10 mouse cellular contexts compared by ENCODE assay signal in genomic region chr9:65120935-65121334, GRCm38 (mm10). TPM values are rescaled to one million over a fixed set of nuclear protein-coding genes. Genes with fewer than 3 reads are reported as not detected.
DNase-seq lines count a peak whose midpoint lies in the region; ATAC-seq and TF ChIP-seq lines count a peak whose summit lies in the region.
"Had no signal": no experiment of that assay in that cellular context is flagged by ENCODE, and none has a peak within 500 bp of the region (broad histone marks: within the 10 kb centered on the region; RNA-seq: fewer than 3 reads in every experiment).

No protein-coding gene starts in this region.

- no peak overlapping the region for H3K4me3 ChIP-seq in CH12.LX (replicated peaks in 1 of 3; ENCODE audit: low read depth in 2 of 3, low read length in 2 of 3, poor library complexity in 1 of 3)
- H3K4me3 ChIP-seq in embryonic facial prominence, embryonic 11.5 days (ENCODE audit: low read depth, low read length) = no peak overlapping the region
- H3K4me3 ChIP-seq: erythroblast, embryonic 14.5 days had no signal

- no peaks in the 10 kb centered on the region for H3K9me3 ChIP-seq in CH12.LX (replicated peaks; ENCODE audit: low read length)
- no peaks in the 10 kb centered on the region for H3K9me3 ChIP-seq in embryonic facial prominence, embryonic 11.5 days (replicated peaks; ENCODE audit: control insufficient read depth, low read length)

- DNase-seq in CH12.LX (ENCODE audit: extremely low read depth) = peak; percentile 79
- DNase-seq in adrenal gland, adult 8-10 months = peak; percentile 63
- DNase-seq in embryonic facial prominence, embryonic 11.5 days (ENCODE audit: low spot score) = peak; percentile 88
- DNase-seq in heart, postnatal 14 days = peak; percentile 74 to 85
- DNase-seq in layer of hippocampus, adult 11-12 months (ENCODE audit: low spot score) = peak; percentile 83
- peak; percentile 26 to 54 for DNase-seq in lung, adult 18-20 months
- peak; percentile 67 for DNase-seq in ovary, postnatal 36 days (ENCODE audit: low spot score)
- peak; percentile 26 to 32 for DNase-seq in thymus, postnatal 36 days

- WGBS in embryonic facial prominence, embryonic 11.5 days = 4% methylated on average over 3 of the region's 3 CpGs

- H3K9ac ChIP-seq in CH12.LX (ENCODE audit: insufficient read depth, low read depth) = no peak overlapping the region
- H3K9ac ChIP-seq in embryonic facial prominence, embryonic 11.5 days (replicated peaks; ENCODE audit: low read length) = no peak overlapping the region

- no peak for ATAC-seq in embryonic facial prominence, embryonic 11.5 days (replicated peaks; ENCODE audit: insufficient number of reproducible peaks, low FRiP score, low TSS enrichment, low read depth)

- peak; percentile 50 to 92 for TF ChIP-seq CTCF in CH12.LX (conservative IDR thresholded peaks at IDR 0.05 in 1 of 2, IDR thresholded peaks at IDR 0.05 in 1 of 2; ENCODE audit: low read depth in 2 of 2, low read length in 2 of 2)

- no peaks in the 10 kb centered on the region for H3K4me1 ChIP-seq in CH12.LX (ENCODE audit: control insufficient read depth in 1 of 2, insufficient read depth in 2 of 2)
- no peaks in the 10 kb centered on the region for H3K4me1 ChIP-seq in embryonic facial prominence, embryonic 11.5 days (ENCODE audit: control insufficient read depth, insufficient read depth, low read length)

- in situ Hi-C loops in CH12.LX (cut with MboI; ENCODE audit: low pct_ligation_motif_present, low pct_unique_long_range_greater_than_20kb, low sequenced_read_pairs) = no loop called here

- no peak for TF ChIP-seq POLR2A in CH12.LX (IDR thresholded peaks at IDR 0.05; ENCODE audit: low read depth, low read length)

- peaks cover 9% of the 10 kb centered on the region for H3K27me3 ChIP-seq in CH12.LX (replicated peaks)
- no peaks in the 10 kb centered on the region for H3K27me3 ChIP-seq in embryonic facial prominence, embryonic 11.5 days (ENCODE audit: control insufficient read depth, insufficient read depth, low read length)

- H3K36me3 ChIP-seq in CH12.LX (replicated peaks in 1 of 2; ENCODE audit: control insufficient read depth in 1 of 2, insufficient read depth in 1 of 2, low read length in 1 of 2) = no peaks in the 10 kb centered on the region
- H3K36me3 ChIP-seq in embryonic facial prominence, embryonic 11.5 days (replicated peaks; ENCODE audit: control insufficient read depth, insufficient read depth, low read depth, low read length) = no peaks in the 10 kb centered on the region

- dilution Hi-C loops in CH12.LX (cut with MboI; ENCODE audit: extremely low pct_ligation_motif_present, extremely low pct_unique_long_range_greater_than_20kb, low sequenced_read_pairs) = no loop called here

- intact Hi-C loops in heart, postnatal 14 days (cut with DNase I) = loop anchor here (5.0 kb wide), 2 partner anchors 39 to 109 kb away; no protein-coding TSS in a partner anchor

- no peak overlapping the region for H3K4me2 ChIP-seq in CH12.LX (ENCODE audit: insufficient read depth, low read depth, poor library complexity, severe bottlenecking)
- H3K4me2 ChIP-seq in embryonic facial prominence, embryonic 11.5 days (ENCODE audit: low read depth, low read length) = no peak overlapping the region

- peak; percentile 91 for TF ChIP-seq RAD21 in CH12.LX (IDR thresholded peaks at IDR 0.05; ENCODE audit: low read depth, low read length)

- H3K27ac ChIP-seq in CH12.LX (ENCODE audit: insufficient read depth, low read depth) = no peak overlapping the region
- no peak overlapping the region for H3K27ac ChIP-seq in embryonic facial prominence, embryonic 11.5 days (replicated peaks; ENCODE audit: low read depth, low read length)

- TF ChIP-seq EP300 in CH12.LX (IDR thresholded peaks at IDR 0.05; ENCODE audit: low read length) = no peak

- no peaks in the 10 kb centered on the region for H3K79me2 ChIP-seq in CH12.LX (replicated peaks; ENCODE audit: control insufficient read depth, extremely low read depth, insufficient read depth, poor library complexity, severe bottlenecking)

TF ChIP-seq in CH12.LX, 34 proteins besides CTCF, POLR2A, EP300 and RAD21:
- TF ChIP-seq MYC (IDR thresholded peaks at IDR 0.05; ENCODE audit: low read depth, low read length) (peak; percentile 25; the same call in 1 of the 2 replicates), ZMIZ1 (IDR thresholded peaks at IDR 0.05; ENCODE audit: low read depth, low read length) (no peak), SMC3 (IDR thresholded peaks at IDR 0.05; ENCODE audit: low read depth, low read length) (peak; percentile 82), GABPA (IDR thresholded peaks at IDR 0.05; ENCODE audit: insufficient replicate concordance, low read depth, low read length) (no peak), ZC3H11A (IDR thresholded peaks at IDR 0.05; ENCODE audit: low read depth, low read length) (peak; percentile 16; the same call in 1 of the 2 replicates)

RNA-seq across cellular contexts. Expression of gene Igdcc4, which starts 19.6 kb away (rescaled TPM):
- total RNA-seq in CH12.LX (2012; rRNA removed) (0.04 and 0.13 TPM in 2 replicates), CH12.LX (2014; rRNA removed) (not detected in 2 replicates)
- 0.11 and 0.23 TPM in 2 replicates for polyA plus RNA-seq in CH12.LX (2012; ENCODE audit: insufficient read length, low read depth)
- 10 to 100 TPM; 28.6 to 67.1 (median 44.5) TPM for total RNA-seq in adrenal gland, adult 8-10 months (2022)
- polyA plus RNA-seq in embryonic facial prominence, embryonic 11.5 days (2014; fragmentation: Nextera tagmentation; extraction: Ambion mirVana) = 11.8 and 12.4 TPM in 2 replicates
- 10 to 100 TPM in 1 of 2 experiments, 1 to 10 TPM in 1; 8.6 to 10.5 TPM for total RNA-seq in heart, postnatal 14 days (2021)
- total RNA-seq: neutrophil, adult 5-6 weeks had no signal
- polyA plus RNA-seq: erythroblast, embryonic 14.5 days had no signal

RNA-seq across cellular contexts. Expression of gene Igdcc3, which starts 20.1 kb away (rescaled TPM):
- total RNA-seq in CH12.LX (2012; rRNA removed) (0.21 TPM in 1 of 2 replicates, not detected in the other), CH12.LX (2014; rRNA removed) (not detected in 2 replicates)
- 0.20 and 0.26 TPM in 2 replicates for polyA plus RNA-seq in CH12.LX (2012; ENCODE audit: insufficient read length, low read depth)
- 1 to 10 TPM in 3 of 4 experiments, under 1 TPM in 1; 0.84 to 4.0 (median 2.4) TPM for total RNA-seq in adrenal gland, adult 8-10 months (2022)
- 17.0 and 18.7 TPM in 2 replicates for polyA plus RNA-seq in embryonic facial prominence, embryonic 11.5 days (2014; fragmentation: Nextera tagmentation; extraction: Ambion mirVana)
- under 1 TPM; 0.22 to 0.24 TPM for total RNA-seq in heart, postnatal 14 days (2021)
- polyA plus RNA-seq: erythroblast, embryonic 14.5 days had no signal

Comparison
In these comparisons a context has a peak if more than half of its experiments do, and no peak if none do; other contexts are left out.
1. DNase-seq: peak in every context shown above with its lines; median percentile 88 in embryonic facial prominence, embryonic 11.5 days; 83 in layer of hippocampus, adult 11-12 months; 80 in heart, postnatal 14 days; 79 in CH12.LX; 67 in ovary, postnatal 36 days; 63 in adrenal gland, adult 8-10 months; 40 in lung, adult 18-20 months; 29 in thymus, postnatal 36 days.
2. RNA of gene Igdcc4, which starts 19.6 kb away (total RNA-seq): 28.6 to 67.1 TPM in adrenal gland, adult 8-10 months and 8.6 to 10.5 TPM in heart, postnatal 14 days; 0.04 to 0.13 TPM in CH12.LX; every median in the first group is over 4 times any median in the second.